Mouse (Mus musculus): ENCODE results near the gene Mill2.

- TF ChIP-seq CTCF (IDR thresholded peaks at IDR 0.05) (no peak), EP300 (IDR thresholded peaks at IDR 0.05) (no peak)
These were observed 45.1 kb downstream of the Mill2 start for GRCm38 (mm10) chr7:18884745-18885422.

All from lung, postnatal 0 days (tissue).